Comparison of ENCODE assay signal across 8 mouse cellular contexts in genomic region chr8:88200724-88201495, GRCm38 (mm10). TPM values are rescaled to one million over a fixed set of nuclear protein-coding genes. Genes with fewer than 3 reads are reported as not detected.
DNase-seq lines count a peak whose midpoint lies in the region; ATAC-seq lines count a peak whose summit lies in the region.

No protein-coding gene starts in this region.

- no peaks in the 10 kb centered on the region for H3K27me3 ChIP-seq in lung, embryonic 15.5 days
- H3K27me3 ChIP-seq in hindbrain, embryonic 10.5 days (ENCODE audit: insufficient read depth, poor library complexity, severe bottlenecking) = no peaks in the 10 kb centered on the region
- H3K27me3 ChIP-seq in midbrain, embryonic 10.5 days (ENCODE audit: low read depth, poor library complexity, severe bottlenecking) = no peaks in the 10 kb centered on the region

- H3K4me3 ChIP-seq in lung, embryonic 15.5 days = peak overlapping the region; percentile 79
- H3K4me3 ChIP-seq in hindbrain, embryonic 10.5 days = peak overlapping the region; percentile 97
- H3K4me3 ChIP-seq in midbrain, embryonic 10.5 days = peak overlapping the region; percentile 96

- peaks cover 4% of the 10 kb centered on the region; the same call in 1 of the 2 replicates for H3K36me3 ChIP-seq in lung, embryonic 15.5 days
- peaks cover 29% of the 10 kb centered on the region; the same call in 1 of the 2 replicates for H3K36me3 ChIP-seq in hindbrain, embryonic 10.5 days
- peaks cover 24% of the 10 kb centered on the region for H3K36me3 ChIP-seq in midbrain, embryonic 10.5 days

- H3K4me1 ChIP-seq in lung, embryonic 15.5 days = peaks cover 33% of the 10 kb centered on the region
- peaks cover 49% of the 10 kb centered on the region for H3K4me1 ChIP-seq in hindbrain, embryonic 10.5 days (replicated peaks)
- H3K4me1 ChIP-seq in midbrain, embryonic 10.5 days = peaks cover 62% of the 10 kb centered on the region

- H3K9me3 ChIP-seq in lung, embryonic 15.5 days = no peaks in the 10 kb centered on the region
- H3K9me3 ChIP-seq in hindbrain, embryonic 10.5 days = no peaks in the 10 kb centered on the region
- no peaks in the 10 kb centered on the region for H3K9me3 ChIP-seq in midbrain, embryonic 10.5 days (replicated peaks)

- 10% methylated on average over 10 of the region's 10 CpGs for WGBS in lung, embryonic 15.5 days
- 27% methylated on average over 10 of the region's 10 CpGs for WGBS in hindbrain, embryonic 10.5 days
- 25% methylated on average over 10 of the region's 10 CpGs for WGBS in midbrain, embryonic 10.5 days

- ATAC-seq in lung, embryonic 15.5 days (ENCODE audit: borderline replicate concordance, extremely low read depth, low FRiP score, low TSS enrichment) = no peak

- no peak for DNase-seq in lung, postnatal 25 days (ENCODE audit: low spot score)
- DNase-seq in cerebellum, postnatal 10 days = peak; percentile 39
- no peak for DNase-seq in hindbrain, embryonic 10.5 days (ENCODE audit: low spot score)
- DNase-seq in midbrain, embryonic 10.5 days (ENCODE audit: low spot score) = no peak
- no peak for DNase-seq in urinary bladder, postnatal 36 days (ENCODE audit: low spot score in 2 of 2)
- DNase-seq in adrenal gland, postnatal 25 days = no peak
- no peak for DNase-seq in ovary, postnatal 36 days (ENCODE audit: low spot score)

- peak overlapping the region; percentile 82; the same call in 1 of the 2 replicates for H3K9ac ChIP-seq in lung, embryonic 15.5 days

- 0 out of 2 replicates have a peak overlapping the region, but pooled peaks have one; percentile 96 for H3K27ac ChIP-seq in lung, embryonic 15.5 days
- peak overlapping the region; percentile 97 for H3K27ac ChIP-seq in hindbrain, embryonic 10.5 days
- peak overlapping the region; percentile 97 for H3K27ac ChIP-seq in midbrain, embryonic 10.5 days (replicated peaks)

- H3K4me2 ChIP-seq in lung, embryonic 15.5 days = peak overlapping the region; percentile 95

RNA-seq across cellular contexts. Expression of gene Tent4b, which starts 1.9 kb away (rescaled TPM):
- 8.4 and 8.6 TPM in 2 replicates for polyA plus RNA-seq in lung, embryonic 15.5 days (2015; fragmentation: Nextera tagmentation; extraction: Ambion mirVana)
- 8.1 and 10.0 TPM in 2 replicates for polyA plus RNA-seq in hindbrain, embryonic 10.5 days (2016; fragmentation: Nextera tagmentation; extraction: Ambion mirVana)
- 8.2 and 9.5 TPM in 2 replicates for polyA plus RNA-seq in midbrain, embryonic 10.5 days (2016; fragmentation: Nextera tagmentation; extraction: Ambion mirVana)
- total RNA-seq in adrenal gland, postnatal 25 days (2021) = 32.3 and 34.1 TPM in 2 replicates

Comparison
In these comparisons a context has a peak if more than half of its experiments do, and no peak if none do; other contexts are left out.
1. DNase-seq: peak in cerebellum, postnatal 10 days (2 of 2); none in lung, postnatal 25 days (single experiment), hindbrain, embryonic 10.5 days (single experiment), midbrain, embryonic 10.5 days (single experiment), urinary bladder, postnatal 36 days (0 of 2), adrenal gland, postnatal 25 days (single experiment) and ovary, postnatal 36 days (single experiment).
2. Peak in every context shown above with its lines, with median percentiles within 50 percentile points of each other: H3K27ac ChIP-seq and H3K4me3 ChIP-seq.